Mouse (Mus musculus) heart, embryonic 16.5 days (tissue): ENCODE measurements around the gene 1700029F12Rik. TPM values are rescaled to one million over a fixed set of nuclear protein-coding genes. Genes with fewer than 3 reads are reported as not detected.

ENCODE experiments used
- ATAC-seq: fragments of 200-750 bp; cut with Nextera tagmentation; replicated peaks from 2 replicates; pipeline ENCODE4 v1.8.0; 2017; ENCODE audit warnings: moderate number of reproducible peaks; ENCODE audit not compliant: insufficient read depth, low FRiP score; ENCODE audit errors: extremely low read depth
- H3K27ac ChIP-seq: fragments of 300-500 bp; sonication (generic); 2 replicates; pipeline ENCODE4 v1.5.1; 2014; ENCODE audit warnings: mild to moderate bottlenecking, low read length, control low read depth, moderate library complexity
- H3K27me3 ChIP-seq: fragments of 300-500 bp; sonication (generic); 2 replicates; pipeline ENCODE4 v1.6.1; 2014; ENCODE audit warnings: low read length, mixed read lengths; ENCODE audit not compliant: control insufficient read depth, insufficient read depth
- H3K36me3 ChIP-seq: fragments of 300-500 bp; sonication (generic); 2 replicates; pipeline ENCODE4 v1.6.1; 2014; ENCODE audit not compliant: control insufficient read depth, insufficient read depth
- H3K4me1 ChIP-seq: fragments of 300-500 bp; sonication (generic); 2 replicates; pipeline ENCODE4 v1.6.1; 2014; ENCODE audit warnings: low read length, mixed read lengths; ENCODE audit not compliant: control insufficient read depth, insufficient read depth
- H3K4me2 ChIP-seq: fragments of 300-500 bp; sonication (generic); 2 replicates; pipeline ENCODE4 v1.6.1; 2014; ENCODE audit warnings: low read depth, mild to moderate bottlenecking, control low read depth, low read length
- H3K4me3 ChIP-seq: fragments of 300-500 bp; sonication (generic); 2 replicates; pipeline ENCODE4 v1.5.1; 2014; ENCODE audit warnings: mild to moderate bottlenecking, control low read depth, low read length
- H3K9ac ChIP-seq: fragments of 300-500 bp; sonication (generic); 2 replicates; pipeline ENCODE4 v1.6.1; 2014; ENCODE audit warnings: low read length, control low read depth
- H3K9me3 ChIP-seq: fragments of 300-500 bp; sonication (generic); replicated peaks from 2 replicates; pipeline ENCODE4 v1.6.1; 2016; ENCODE audit warnings: low read length; ENCODE audit not compliant: control insufficient read depth
- WGBS: fragments of 180-500 bp; shearing (Covaris S2); extraction: QIAGEN DNeasy Blood & Tissue Kit; methylation state at CpG from one replicate; pipeline ENCODE4 v1.1.7; 2014; 5-methylcytosine and 5-hydroxymethylcytosine counted together
- polyA plus RNA-seq: library from polyadenylated mRNA; unstranded; fragments of >200 nt; fragmentation: Nextera tagmentation; extraction: Ambion mirVana; gene quantifications from 2 replicates; pipeline ENCODE4 v1.2.1, GENCODE M21; 2015

The 1700029F12Rik gene
- polyA plus RNA-seq, 1 experiment from 2014 or later, result not detected

GRCm38 (mm10) chr13:97053844-97054243, 19.7 kb upstream of the 1700029F12Rik start:
- H3K36me3 ChIP-seq, result no peaks in the 10 kb centered on the region
- H3K27me3 ChIP-seq, result no peaks in the 10 kb centered on the region
- no peak overlapping the region for H3K9ac ChIP-seq
- H3K9me3 ChIP-seq, result no peaks in the 10 kb centered on the region
- no peak; the same call in 1 of the 2 replicates for ATAC-seq
- no peak overlapping the region for H3K4me2 ChIP-seq
- no peak overlapping the region for H3K4me3 ChIP-seq
- H3K4me1 ChIP-seq, result no peaks in the 10 kb centered on the region
- H3K27ac ChIP-seq, result no peak overlapping the region
- WGBS, result 49% methylated on average over 8 of the region's 8 CpGs

- 12% methylated on average over 11 of the region's 11 CpGs for WGBS
- Histone ChIP-seq H3K4me3 (no peak overlapping the region), H3K9ac (no peak overlapping the region), H3K4me1 (no peaks in the 10 kb centered on the region), H3K4me2 (no peak overlapping the region), H3K27me3 (no peaks in the 10 kb centered on the region), H3K27ac (no peak overlapping the region), H3K9me3 (no peaks in the 10 kb centered on the region), H3K36me3 (no peaks in the 10 kb centered on the region)
- no peak for ATAC-seq
These were observed 18.5 kb upstream of the 1700029F12Rik start for GRCm38 (mm10) chr13:97052667-97053066.

GRCm38 (mm10) chr13:97051158-97051557, 17.0 kb upstream of the 1700029F12Rik start:
- WGBS, result 70% methylated on average over 6 of the region's 6 CpGs
- no peak for ATAC-seq

GRCm38 (mm10) chr13:97030075-97030474, 4.1 kb downstream of the 1700029F12Rik start:
- WGBS, result 78% methylated on average over 13 of the region's 13 CpGs
- no peak overlapping the region for H3K4me3 ChIP-seq
- H3K36me3 ChIP-seq, result no peaks in the 10 kb centered on the region
- H3K27ac ChIP-seq, result no peak overlapping the region
- H3K27me3 ChIP-seq, result no peaks in the 10 kb centered on the region
- no peak for ATAC-seq
- H3K4me1 ChIP-seq, result no peaks in the 10 kb centered on the region
- no peak overlapping the region for H3K9ac ChIP-seq
- no peaks in the 10 kb centered on the region for H3K9me3 ChIP-seq
- H3K4me2 ChIP-seq, result no peak overlapping the region

More at GRCm38 (mm10) chr13:97051158-97051557, 17.0 kb upstream of the 1700029F12Rik start:
- Histone ChIP-seq H3K36me3 (no peaks in the 10 kb centered on the region), H3K9ac (no peak overlapping the region), H3K27ac (no peak overlapping the region), H3K4me1 (no peaks in the 10 kb centered on the region), H3K4me3 (no peak overlapping the region), H3K27me3 (no peaks in the 10 kb centered on the region), H3K9me3 (no peaks in the 10 kb centered on the region), H3K4me2 (no peak overlapping the region)

GRCm38 (mm10) chr13:97021906-97022305, 12.3 kb downstream of the 1700029F12Rik start:
- ATAC-seq, result no peak; the same call in 1 of the 2 replicates
- Histone ChIP-seq H3K9me3 (no peaks in the 10 kb centered on the region), H3K4me2 (no peak overlapping the region), H3K9ac (no peak overlapping the region), H3K4me1 (peaks cover 8% of the 10 kb centered on the region), H3K27me3 (no peaks in the 10 kb centered on the region), H3K4me3 (no peak overlapping the region), H3K36me3 (no peaks in the 10 kb centered on the region), H3K27ac (no peak overlapping the region)
- 12% methylated on average over 4 of the region's 4 CpGs for WGBS

- H3K9me3 ChIP-seq, result peaks cover 4% of the 10 kb centered on the region
- H3K27ac ChIP-seq, result no peak overlapping the region
- ATAC-seq, result no peak
- WGBS, result 84% methylated on average over 5 of the region's 5 CpGs
- H3K4me3 ChIP-seq, result no peak overlapping the region
- H3K4me2 ChIP-seq, result no peak overlapping the region
- no peaks in the 10 kb centered on the region for H3K36me3 ChIP-seq
- H3K4me1 ChIP-seq, result peaks cover 8% of the 10 kb centered on the region
- H3K27me3 ChIP-seq, result no peaks in the 10 kb centered on the region
- H3K9ac ChIP-seq, result no peak overlapping the region
These were observed 14.0 kb downstream of the 1700029F12Rik start for GRCm38 (mm10) chr13:97020122-97020521.

GRCm38 (mm10) chr13:97017711-97018110, 16.5 kb downstream of the 1700029F12Rik start:
- WGBS, result 74% methylated on average over 3 of the region's 3 CpGs
- peaks cover 4% of the 10 kb centered on the region for H3K9me3 ChIP-seq
- H3K27me3 ChIP-seq, result no peaks in the 10 kb centered on the region
- no peak overlapping the region for H3K9ac ChIP-seq
- H3K36me3 ChIP-seq, result no peaks in the 10 kb centered on the region
- no peak overlapping the region for H3K27ac ChIP-seq
- ATAC-seq, result no peak
- no peak overlapping the region for H3K4me2 ChIP-seq
- no peak overlapping the region for H3K4me3 ChIP-seq
- H3K4me1 ChIP-seq, result peaks cover 8% of the 10 kb centered on the region

- 77% methylated on average over 4 of the region's 4 CpGs for WGBS
- Histone ChIP-seq H3K4me3 (no peak overlapping the region), H3K9me3 (peaks cover 4% of the 10 kb centered on the region), H3K4me1 (peaks cover 3% of the 10 kb centered on the region; the same call in 1 of the 2 replicates), H3K9ac (no peak overlapping the region), H3K27me3 (no peaks in the 10 kb centered on the region), H3K36me3 (no peaks in the 10 kb centered on the region), H3K4me2 (no peak overlapping the region), H3K27ac (no peak overlapping the region)
- no peak for ATAC-seq
These were observed 19.8 kb downstream of the 1700029F12Rik start for GRCm38 (mm10) chr13:97014366-97014765.

GRCm38 (mm10) chr13:97008266-97009153, 25.7 kb downstream of the 1700029F12Rik start:
- H3K4me2 ChIP-seq, result peak overlapping the region; percentile 67
- WGBS, result 2% methylated on average over 19 of the region's 19 CpGs
- no peaks in the 10 kb centered on the region for H3K36me3 ChIP-seq
- no peaks in the 10 kb centered on the region for H3K9me3 ChIP-seq
- H3K27ac ChIP-seq, result no peak overlapping the region
- no peak; the same call in 1 of the 2 replicates for ATAC-seq
- peaks cover 3% of the 10 kb centered on the region; the same call in 1 of the 2 replicates for H3K4me1 ChIP-seq
- peak overlapping the region; percentile 51 for H3K4me3 ChIP-seq
- H3K27me3 ChIP-seq, result no peaks in the 10 kb centered on the region
- H3K9ac ChIP-seq, result peak overlapping the region; percentile 55
